In the genomic region with DNA sequence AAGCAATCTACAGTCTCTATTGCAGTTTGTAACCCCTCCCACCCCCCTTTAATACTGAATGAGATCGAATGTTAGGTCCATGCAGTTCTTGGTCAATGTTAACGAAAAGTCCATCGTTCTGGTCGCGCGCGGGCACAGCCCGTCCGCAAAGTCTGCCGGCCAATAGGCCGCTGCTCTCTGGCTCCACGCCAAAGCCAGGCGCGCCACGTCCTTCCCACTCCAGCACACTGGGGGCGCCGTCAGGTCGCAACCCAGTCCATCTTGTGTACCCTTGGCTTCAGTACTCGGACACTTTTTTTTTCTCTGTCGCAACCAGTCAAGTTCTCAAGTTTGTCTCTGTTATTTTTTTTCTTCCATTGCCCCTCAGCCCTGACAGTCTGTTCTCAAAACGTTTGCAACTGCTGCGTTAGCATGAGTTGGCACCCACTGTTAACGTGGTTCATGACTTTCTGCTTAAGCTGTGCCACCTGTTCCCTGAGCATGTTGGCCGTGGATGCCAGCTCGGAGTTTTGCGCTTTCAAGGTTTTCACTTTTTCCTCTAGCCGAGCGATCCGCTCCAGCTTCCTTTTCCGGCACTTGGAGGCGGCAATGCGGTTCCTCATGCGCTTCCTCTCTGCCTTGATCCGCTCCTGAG, we compare ENCODE assay signal across 7 mouse cellular contexts. TPM values are rescaled to one million over a fixed set of nuclear protein-coding genes. Genes with fewer than 3 reads are reported as not detected.
DNase-seq lines count a peak whose midpoint lies in the region; ATAC-seq and TF ChIP-seq lines count a peak whose summit lies in the region.

No protein-coding gene starts in this region.

- peak; percentile 85 for DNase-seq in adrenal gland, adult 8-10 months
- peak; percentile 89 for DNase-seq in embryo, embryonic 11 days
- peak; percentile 90 to 91 for DNase-seq in heart, adult 2 months
- DNase-seq in kidney, adult 8-10 months = peak; percentile 87
- DNase-seq in midbrain, postnatal 0 days (ENCODE audit: low spot score) = peak; percentile 86
- DNase-seq in spleen, postnatal 36 days (ENCODE audit: low spot score in 2 of 2) = peak; percentile 43 to 50

- intact Hi-C loops in heart, adult 2 months (cut with DNase I) = loop anchor here (2.0 to 10.0 kb wide), 5 partner anchors 41 to 682 kb away; no protein-coding TSS in a partner anchor

- peak; percentile 41 for TF ChIP-seq POLR2A in heart, adult 2 months (IDR thresholded peaks at IDR 0.05; ENCODE audit: insufficient read depth, low read depth, low read length)

- WGBS in heart, adult 2 months = under 1% methylated on average over 34 of the region's 34 CpGs
- WGBS in limb, embryonic 15.5 days = under 1% methylated on average over 34 of the region's 34 CpGs
- WGBS in midbrain, postnatal 0 days = under 1% methylated on average over 34 of the region's 34 CpGs

- H3K27me3 ChIP-seq in heart, adult 2 months (ENCODE audit: control insufficient read depth, insufficient read depth, low read length) = no peaks in the 10 kb centered on the region
- H3K27me3 ChIP-seq in limb, embryonic 15.5 days = no peaks in the 10 kb centered on the region
- H3K27me3 ChIP-seq in midbrain, postnatal 0 days (ENCODE audit: insufficient read depth, low read length) = no peaks in the 10 kb centered on the region

- H3K4me2 ChIP-seq in limb, embryonic 15.5 days = peak overlapping the region; percentile 86
- peak overlapping the region; percentile 93 for H3K4me2 ChIP-seq in midbrain, postnatal 0 days (ENCODE audit: low read depth, low read length, poor library complexity, severe bottlenecking)

- H3K9ac ChIP-seq in heart, adult 2 months (ENCODE audit: low read depth, low read length) = peak overlapping the region; percentile 98
- peak overlapping the region; percentile 83 for H3K9ac ChIP-seq in limb, embryonic 15.5 days
- H3K9ac ChIP-seq in midbrain, postnatal 0 days (replicated peaks; ENCODE audit: low read length, poor library complexity, severe bottlenecking) = peak overlapping the region; percentile 68

- H3K4me3 ChIP-seq in heart, adult 2 months = peak overlapping the region; percentile 95
- peak overlapping the region; percentile 79 for H3K4me3 ChIP-seq in limb, embryonic 15.5 days
- H3K4me3 ChIP-seq in midbrain, postnatal 0 days (ENCODE audit: low read depth, low read length) = peak overlapping the region; percentile 62

- TF ChIP-seq CTCF in heart, adult 2 months (IDR thresholded peaks at IDR 0.05) = peak; percentile 74
- TF ChIP-seq CTCF in midbrain, postnatal 0 days (IDR thresholded peaks at IDR 0.05) = peak; percentile 60

- peaks cover 4% of the 10 kb centered on the region for H3K4me1 ChIP-seq in heart, adult 2 months (ENCODE audit: control insufficient read depth, insufficient read depth, low read length)
- H3K4me1 ChIP-seq in limb, embryonic 15.5 days = peaks cover 30% of the 10 kb centered on the region
- peaks cover 7% of the 10 kb centered on the region; the same call in 1 of the 2 replicates for H3K4me1 ChIP-seq in midbrain, postnatal 0 days (ENCODE audit: insufficient read depth, low read length)

- H3K9me3 ChIP-seq in limb, embryonic 15.5 days = no peaks in the 10 kb centered on the region
- no peaks in the 10 kb centered on the region for H3K9me3 ChIP-seq in midbrain, postnatal 0 days (ENCODE audit: low read length)

- H3K79me2 ChIP-seq in heart, adult 2 months (replicated peaks; ENCODE audit: control insufficient read depth, insufficient read depth, low read length) = peaks cover 4% of the 10 kb centered on the region

- H3K36me3 ChIP-seq in heart, adult 2 months (ENCODE audit: control insufficient read depth, insufficient read depth, low read length) = peaks cover 3% of the 10 kb centered on the region
- no peaks in the 10 kb centered on the region for H3K36me3 ChIP-seq in limb, embryonic 15.5 days
- no peaks in the 10 kb centered on the region for H3K36me3 ChIP-seq in midbrain, postnatal 0 days (ENCODE audit: insufficient read depth, low read length)

- ATAC-seq in limb, embryonic 15.5 days (ENCODE audit: insufficient number of reproducible peaks, low FRiP score, low TSS enrichment, low read depth) = no peak
- no peak for ATAC-seq in midbrain, postnatal 0 days (ENCODE audit: low FRiP score)

- TF ChIP-seq EP300 in heart, adult 2 months (IDR thresholded peaks at IDR 0.05; ENCODE audit: insufficient read depth, low read depth, low read length) = peak; percentile 56; the same call in 1 of the 2 replicates

- peak overlapping the region; percentile 100 for H3K27ac ChIP-seq in heart, adult 2 months
- peak overlapping the region; percentile 96 for H3K27ac ChIP-seq in limb, embryonic 15.5 days
- H3K27ac ChIP-seq in midbrain, postnatal 0 days (ENCODE audit: low read depth, low read length) = 0 out of 2 replicates have a peak overlapping the region, but pooled peaks have one; percentile 87

RNA-seq across cellular contexts. Expression of gene Jun, which starts 2.0 kb away (rescaled TPM):
- 100 to 1,000 TPM; 127 to 531 (median 331) TPM for total RNA-seq in adrenal gland, adult 8-10 months (2022)
- 10 to 100 TPM; 42.4 to 54.1 TPM for total RNA-seq in heart, adult 2 months (2021)
- 24.0 and 28.0 TPM in 2 replicates for polyA plus RNA-seq in heart, adult 2 months (2012; rRNA removed)
- 109 and 112 TPM in 2 replicates for polyA plus RNA-seq in limb, embryonic 15.5 days (2015; fragmentation: Nextera tagmentation; extraction: Ambion mirVana)
- total RNA-seq in midbrain, postnatal 0 days (2014; rRNA removed) = 60.2 and 62.7 TPM in 2 replicates
- polyA plus RNA-seq in midbrain, postnatal 0 days (2015; fragmentation: Nextera tagmentation; extraction: Ambion mirVana) = 37.9 and 40.5 TPM in 2 replicates
